Mouse (Mus musculus) retina, postnatal 1 day (tissue): ENCODE results near the gene Grap.

Experiments used
- DNase-seq: peaks from one replicate; pipeline ENCODE4 v3.0.0-alpha.2; 2012

Grap gene

DNA sequence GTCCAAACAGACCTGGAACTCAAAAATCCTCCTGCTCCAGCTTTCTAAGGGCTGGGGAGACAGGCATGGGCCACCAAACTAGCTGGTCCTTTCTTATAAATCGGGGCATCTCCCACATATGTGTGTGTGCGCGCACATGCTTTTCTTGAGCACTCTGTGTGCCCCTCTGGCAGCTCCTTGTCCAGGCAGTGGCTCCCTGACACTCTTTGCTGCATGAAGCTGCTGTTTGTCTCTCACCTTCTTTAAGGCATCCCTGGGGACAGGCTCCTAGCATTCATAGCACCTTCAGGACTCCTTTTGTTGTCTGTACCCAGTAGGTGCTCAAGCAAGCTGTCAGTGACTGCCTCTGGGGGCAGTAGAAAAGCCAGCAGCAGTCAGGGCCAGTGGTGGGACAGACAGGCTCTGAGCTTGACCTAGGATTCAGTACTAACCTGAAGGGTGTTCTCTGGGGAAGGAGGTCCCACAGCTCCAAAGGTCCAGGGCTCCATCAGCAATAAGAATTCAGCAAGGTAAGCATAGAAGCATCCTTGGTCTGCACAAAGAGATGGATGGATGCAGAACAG, 5.4 kb downstream of the Grap start:
- DNase-seq, result no peak

DNA sequence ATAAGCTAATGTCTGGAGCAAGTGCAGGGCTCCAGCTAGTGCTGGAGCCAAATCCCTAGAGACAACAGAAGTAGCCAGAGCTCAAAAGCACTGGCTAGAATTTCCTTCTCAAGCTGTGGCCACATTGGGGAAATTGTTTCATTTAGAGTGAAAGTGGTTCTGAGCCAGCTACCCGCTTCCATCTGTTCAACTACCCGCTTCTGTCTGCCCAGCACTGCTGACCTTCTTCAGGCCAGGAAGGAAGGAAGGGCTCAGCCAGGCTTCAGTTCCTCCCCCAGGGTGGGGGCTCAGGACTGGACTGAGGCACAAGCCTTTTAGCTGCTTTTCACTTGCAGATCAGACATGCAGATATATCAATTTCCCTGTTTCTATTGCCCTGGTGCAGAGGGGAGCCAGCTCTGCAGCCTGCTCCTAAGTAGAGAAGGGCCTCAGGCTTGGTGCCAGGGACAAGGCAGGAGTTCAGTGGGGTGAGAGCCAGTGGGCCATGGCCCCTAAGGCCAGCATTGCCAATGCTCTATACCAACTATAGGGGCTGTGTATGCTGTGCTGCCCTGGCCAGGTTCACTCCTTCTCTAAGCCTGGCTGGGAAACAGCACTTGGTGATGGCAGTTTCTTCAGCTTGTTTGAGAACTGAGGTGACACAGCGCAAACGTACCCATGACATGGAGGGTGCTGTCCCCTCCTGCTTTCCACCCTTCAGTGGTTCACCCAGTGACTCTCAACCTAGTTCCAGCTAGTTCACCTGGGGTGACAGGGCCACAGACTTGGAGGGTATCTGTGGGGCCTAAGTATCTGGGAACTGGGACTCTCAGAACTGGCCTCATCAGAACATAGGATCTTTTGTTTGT, 6.2 kb downstream of the Grap start:
- no peak for DNase-seq

GRCm38 (mm10) chr11:61660001-61660400, 6.9 kb downstream of the Grap start:
- no peak for DNase-seq

- no peak for DNase-seq
These were observed 7.8 kb downstream of the Grap start for GRCm38 (mm10) chr11:61660806-61661392.

DNA sequence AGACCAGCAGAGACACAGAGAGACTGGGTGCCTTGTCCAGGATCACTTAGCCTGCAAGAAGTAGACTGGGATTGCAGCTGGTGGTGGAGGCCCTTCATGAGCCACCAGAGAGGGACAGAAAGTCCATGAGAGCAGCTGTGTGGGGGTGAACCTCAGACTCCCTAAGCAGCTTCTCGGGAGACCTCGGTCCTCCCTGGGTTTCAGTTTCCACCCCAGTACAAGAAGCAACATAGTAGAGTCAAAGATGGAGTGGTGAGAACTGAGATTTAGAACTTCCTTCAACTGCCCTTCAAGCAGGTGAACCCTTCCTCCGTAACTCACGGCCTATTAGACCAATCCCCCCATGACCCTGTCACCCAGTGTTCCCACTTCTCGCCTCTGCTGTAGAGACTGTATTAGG, 9.1 kb downstream of the Grap start:
- DNase-seq, result no peak

GRCm38 (mm10) chr11:61665401-61665800, 12.3 kb downstream of the Grap start:
- no peak for DNase-seq

GRCm38 (mm10) chr11:61665991-61666799, 13.1 kb downstream of the Grap start:
- DNase-seq, result peak; percentile 60

GRCm38 (mm10) chr11:61667248-61667647, 14.2 kb downstream of the Grap start:
- no peak for DNase-seq

GRCm38 (mm10) chr11:61667782-61668181, 14.7 kb downstream of the Grap start:
- DNase-seq, result no peak

DNA sequence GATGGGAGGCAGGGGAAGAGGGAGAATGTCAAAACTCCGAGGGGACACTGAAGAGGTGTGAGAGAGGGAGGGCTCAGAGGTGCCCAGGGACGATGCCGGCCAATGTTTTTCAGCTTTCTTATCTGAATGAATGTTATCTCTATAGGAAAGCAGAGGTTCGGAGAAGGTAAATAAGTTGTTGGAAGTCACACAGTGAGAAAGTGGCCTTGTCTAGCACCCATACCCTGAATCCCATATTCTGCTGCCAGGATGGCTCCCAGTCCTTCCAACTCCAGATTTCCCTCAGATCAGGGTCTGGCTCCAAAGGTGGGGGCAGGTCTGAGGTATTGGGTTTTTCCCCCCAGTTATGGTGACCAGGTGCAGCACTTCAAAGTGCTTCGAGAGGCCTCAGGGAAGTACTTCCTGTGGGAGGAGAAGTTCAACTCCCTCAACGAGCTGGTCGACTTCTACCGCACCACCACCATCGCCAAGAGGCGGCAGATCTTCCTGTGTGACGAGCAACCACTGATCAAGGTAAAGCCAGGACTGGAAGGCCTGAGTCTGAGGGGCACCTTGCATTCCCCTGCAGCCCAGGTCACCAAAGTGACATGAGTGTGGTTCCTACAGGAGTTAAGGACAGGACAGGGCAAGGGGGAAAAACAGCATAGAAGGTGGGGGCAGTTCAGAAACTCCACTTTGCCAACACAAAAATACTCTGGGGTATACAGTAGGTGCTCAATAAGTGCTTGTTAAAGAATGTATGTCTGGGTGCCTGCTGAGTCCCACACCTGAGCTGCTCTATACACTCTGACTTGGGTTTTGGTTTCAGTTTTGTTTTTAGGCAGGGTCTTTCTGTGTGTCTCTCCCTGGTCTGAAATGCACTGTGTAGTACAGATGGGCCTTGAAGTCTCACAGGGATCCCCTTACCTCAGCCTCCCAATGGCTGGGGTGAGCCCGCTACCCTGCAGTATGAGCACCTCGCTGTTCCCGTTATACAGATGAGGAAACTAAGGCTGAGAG, 16.7 kb downstream of the Grap start:
- DNase-seq, result no peak

DNA sequence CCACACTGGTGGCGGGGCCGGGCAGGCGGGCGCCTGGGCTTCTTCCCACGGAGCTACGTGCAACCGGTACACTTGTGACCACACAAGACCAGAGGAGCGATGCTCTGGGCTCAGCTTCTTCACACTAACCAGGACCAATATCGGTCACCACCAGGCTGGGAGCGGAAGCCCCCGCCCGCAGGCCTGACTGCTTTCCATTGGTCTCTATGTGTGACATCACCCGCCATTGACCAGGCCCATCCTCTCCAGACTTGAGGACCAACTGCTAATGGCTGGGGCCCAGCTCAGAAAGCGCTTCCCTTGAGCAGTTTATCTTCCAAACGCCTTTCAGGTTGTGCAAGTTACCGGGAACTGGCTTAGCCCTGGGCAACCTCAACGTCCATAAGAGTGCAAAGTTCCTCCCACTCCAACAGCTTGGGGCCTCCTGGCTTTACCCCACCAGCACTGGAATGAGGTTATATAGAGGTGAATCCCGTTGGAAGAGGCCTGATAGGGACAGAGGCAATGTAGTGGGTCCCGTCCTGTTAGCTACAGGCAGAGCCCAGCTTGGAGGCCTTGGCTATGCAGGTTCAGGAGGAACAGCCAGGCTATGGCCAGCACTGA, 18.8 kb downstream of the Grap start:
- DNase-seq, result no peak

DNA sequence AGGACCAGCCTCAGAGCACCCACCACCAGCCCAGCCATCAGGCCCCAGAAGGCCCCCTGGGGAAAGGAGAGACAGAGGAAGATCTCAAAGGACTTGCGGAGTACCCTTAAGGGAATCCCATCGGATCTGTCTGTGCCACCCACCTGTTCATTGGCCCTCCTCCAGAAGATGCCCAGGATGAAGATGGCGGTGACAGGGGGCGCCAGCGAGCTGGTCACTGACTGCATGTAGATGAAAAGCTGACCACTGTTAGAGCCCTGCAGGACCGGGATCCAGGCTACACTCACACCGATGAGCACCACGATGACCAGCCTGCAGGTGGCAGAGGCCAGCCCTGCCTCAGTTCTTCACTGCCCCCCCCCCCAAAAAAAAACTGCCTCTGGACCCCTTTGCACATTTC, 20.6 kb downstream of the Grap start:
- DNase-seq, result peak; percentile 40

DNA sequence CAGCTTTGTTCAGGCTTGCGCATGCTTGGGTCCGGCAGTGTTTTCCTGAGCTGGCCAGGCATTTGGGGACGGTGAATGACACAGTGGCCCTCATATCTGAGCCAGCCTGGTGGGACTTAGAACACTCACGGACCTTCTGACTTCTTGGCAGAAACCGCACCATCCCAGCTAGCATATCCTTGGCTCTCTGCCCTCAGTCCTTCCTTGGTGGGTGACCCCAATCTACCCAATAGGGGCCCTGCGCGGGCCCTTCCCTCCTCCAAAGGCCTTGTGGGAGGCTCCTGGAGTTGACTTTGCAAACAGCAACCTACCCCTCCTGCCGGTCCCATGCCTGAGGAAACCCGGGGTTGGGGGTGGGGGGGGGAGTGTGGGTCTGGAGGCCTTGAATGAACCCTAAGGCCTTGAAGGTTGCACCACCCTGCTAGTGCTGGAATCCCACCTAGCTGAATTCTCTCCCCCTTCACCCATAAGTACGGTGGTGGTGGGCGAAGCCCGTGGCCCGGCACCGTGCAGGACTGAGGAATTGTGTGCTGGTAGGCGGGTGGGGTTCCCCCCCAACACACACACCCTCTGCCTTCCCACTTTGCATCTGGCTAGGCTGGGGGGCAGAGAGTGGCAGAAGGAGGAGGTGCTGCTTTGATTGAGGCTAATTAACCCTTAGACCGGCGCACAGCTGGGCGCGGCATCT, 21.2 kb downstream of the Grap start:
- DNase-seq, result no peak

GRCm38 (mm10) chr11:61674839-61675159, 21.7 kb downstream of the Grap start:
- DNase-seq, result peak; percentile 88

GRCm38 (mm10) chr11:61675332-61675731, 22.3 kb downstream of the Grap start:
- DNase-seq, result no peak

DNA sequence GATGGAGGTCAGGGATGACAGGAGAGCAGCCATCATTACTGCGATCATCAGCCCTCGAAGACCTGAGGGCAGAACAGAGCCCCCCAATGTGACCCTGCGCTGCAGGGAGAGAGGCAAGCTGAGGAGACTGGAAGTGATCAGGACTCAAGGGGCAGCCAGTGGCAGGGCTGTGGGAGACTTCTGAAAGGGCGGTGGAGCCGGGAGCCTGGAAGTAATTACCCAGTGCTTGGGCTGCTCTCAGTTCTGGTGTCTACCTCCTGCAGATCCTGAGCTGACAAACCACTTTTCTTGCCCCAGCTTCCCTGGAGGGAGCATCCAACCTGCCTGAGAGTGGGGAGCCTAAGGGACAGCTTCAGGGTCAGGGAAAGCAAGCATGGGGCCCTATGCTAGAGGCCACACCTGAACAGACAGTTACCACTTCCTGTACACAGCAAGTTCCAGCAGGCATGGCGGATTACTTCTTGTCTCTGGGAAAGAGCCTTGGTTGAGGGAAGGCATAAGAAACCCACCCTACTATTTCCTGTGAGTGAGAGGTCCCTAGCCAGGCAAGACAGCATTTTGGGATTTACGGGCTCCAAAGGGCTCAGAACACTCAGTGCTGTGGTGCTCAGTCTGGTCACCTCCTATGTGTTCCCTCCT, 23.3 kb downstream of the Grap start:
- DNase-seq, result no peak

GRCm38 (mm10) chr11:61677709-61678108, 24.6 kb downstream of the Grap start:
- DNase-seq, result no peak

DNA sequence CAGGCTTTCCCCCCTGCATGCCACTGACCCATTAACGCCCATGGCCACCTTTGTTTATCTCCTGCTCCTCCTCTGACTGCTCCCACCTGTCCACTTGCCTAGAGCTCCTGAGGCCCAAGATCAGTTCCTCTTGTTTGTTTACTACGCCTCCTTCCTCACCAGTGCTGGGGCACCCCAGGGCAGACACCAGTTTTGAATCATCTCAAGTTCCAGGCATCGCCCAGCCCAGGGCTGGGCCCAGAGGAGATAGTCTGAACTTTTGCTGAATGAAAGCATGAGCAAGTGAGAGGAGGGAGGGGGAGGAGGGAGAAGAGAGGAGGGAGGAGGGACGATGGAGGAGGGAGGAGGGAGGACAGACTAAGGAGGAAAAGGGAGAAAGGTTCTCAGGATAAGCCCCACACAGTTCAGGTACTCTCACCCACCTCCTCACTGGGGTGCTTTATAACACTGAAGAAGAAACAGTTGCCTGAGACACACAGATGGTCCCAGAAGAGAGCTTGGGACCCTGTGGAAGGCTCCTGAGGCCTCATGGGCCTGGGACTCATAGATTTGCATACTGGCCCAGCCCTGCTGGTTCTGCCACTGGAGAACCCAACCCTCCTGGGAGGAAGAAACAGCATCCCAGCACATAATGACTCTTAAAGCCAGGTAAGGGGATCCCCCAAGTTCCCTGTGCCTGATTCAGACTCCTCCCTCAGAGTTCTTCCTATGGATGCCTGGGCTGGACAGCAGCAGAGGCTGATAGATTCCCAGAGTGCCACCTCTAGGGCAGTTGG, 26.2 kb downstream of the Grap start:
- no peak for DNase-seq

- peak; percentile 49 for DNase-seq
These were observed 31.1 kb downstream of the Grap start, which contains the start of gene Fam83g for GRCm38 (mm10) chr11:61683907-61684731. Gene Fam83g (plus strand): TSS chr11:61684091.
